Mouse (Mus musculus): ENCODE results near the gene Prkcz. TPM values are rescaled to one million over a fixed set of nuclear protein-coding genes. Genes with fewer than 3 reads are reported as not detected.

Gene Prkcz
- total and polyA plus RNA-seq, 3 experiments, result 0.16 to 11.8 (median 1.6) TPM

DNA sequence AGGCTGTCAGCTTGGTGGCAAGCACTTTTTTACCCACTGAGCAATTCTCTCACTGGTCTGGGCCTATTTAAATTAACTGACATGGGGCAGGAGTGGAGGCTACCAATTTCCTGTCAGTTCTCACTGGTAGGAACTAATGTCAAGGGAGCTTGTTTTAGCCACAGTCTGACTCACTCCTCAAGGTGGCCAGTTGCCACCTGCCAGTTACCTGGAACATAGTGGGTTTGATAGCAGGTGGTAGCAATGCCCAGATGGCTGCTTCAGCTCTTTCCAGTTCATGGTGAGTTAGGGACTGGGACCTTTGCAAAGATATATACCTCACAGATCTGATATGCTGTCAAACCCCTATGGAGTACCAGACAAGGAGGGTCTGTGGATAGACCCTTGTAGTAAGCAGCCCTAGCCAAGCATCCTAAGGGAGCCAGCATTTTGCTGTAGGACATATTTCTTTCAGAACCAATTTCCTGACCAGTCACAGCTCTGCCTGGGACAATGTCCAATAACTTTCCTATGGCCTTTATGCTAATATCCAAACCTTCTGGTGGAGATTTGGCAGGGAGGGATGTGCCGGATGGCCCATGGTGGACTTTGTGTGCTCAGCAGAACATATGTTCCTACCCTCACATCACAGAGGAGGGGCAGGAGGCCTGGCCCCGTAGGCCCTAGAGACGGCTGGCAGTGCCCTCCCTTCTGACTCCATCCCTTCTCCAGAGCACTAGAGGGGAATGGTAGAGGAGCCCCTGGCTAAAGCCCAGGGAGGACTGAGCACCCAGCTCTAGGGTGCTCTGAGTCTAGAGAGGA is 96.4 kb downstream of the Prkcz start:
- dilution Hi-C loops (cut with MboI; ENCODE audit: extremely low pct_ligation_motif_present, extremely low pct_unique_long_range_greater_than_20kb, low sequenced_read_pairs) (no loop called here), in situ Hi-C loops (cut with MboI; ENCODE audit: low pct_ligation_motif_present, low pct_unique_long_range_greater_than_20kb, low sequenced_read_pairs) (loop anchor here (5.0 kb wide), 1 partner anchor 43 kb away; no protein-coding TSS in a partner anchor)
- no peaks in the 10 kb centered on the region for H3K36me3 ChIP-seq (replicated peaks in 1 of 2; ENCODE audit: control insufficient read depth in 1 of 2, insufficient read depth in 1 of 2, low read length in 1 of 2)
- no peak overlapping the region for H3K9ac ChIP-seq (ENCODE audit: insufficient read depth, low read depth)
- TF ChIP-seq E2F4 (IDR thresholded peaks at IDR 0.05; ENCODE audit: insufficient replicate concordance, low read depth, low read length) (no peak), ZMIZ1 (IDR thresholded peaks at IDR 0.05; ENCODE audit: low read depth, low read length) (no peak), MYC (IDR thresholded peaks at IDR 0.05; ENCODE audit: low read depth, low read length) (no peak), CHD1 (IDR thresholded peaks at IDR 0.05; ENCODE audit: low read depth, low read length) (no peak), JUND (conservative IDR thresholded peaks at IDR 0.05; ENCODE audit: low read depth, low read length) (no peak), CTCF (conservative IDR thresholded peaks at IDR 0.05 in 1 of 2, IDR thresholded peaks at IDR 0.05 in 1 of 2; ENCODE audit: low read depth in 2 of 2, low read length in 2 of 2) (no peak), ETS1 (conservative IDR thresholded peaks at IDR 0.05; ENCODE audit: low read depth, low read length) (no peak), ZKSCAN1 (IDR thresholded peaks at IDR 0.05; ENCODE audit: borderline replicate concordance, low read depth, low read length) (no peak), MEF2A (IDR thresholded peaks at IDR 0.05; ENCODE audit: borderline replicate concordance, low read depth, low read length) (no peak), POLR2AphosphoS2 (IDR thresholded peaks at IDR 0.05; ENCODE audit: low read depth, low read length) (no peak), RAD21 (IDR thresholded peaks at IDR 0.05; ENCODE audit: low read depth, low read length) (no peak), ELF1 (IDR thresholded peaks at IDR 0.05; ENCODE audit: low read depth, low read length) (no peak), POLR2A (IDR thresholded peaks at IDR 0.05; ENCODE audit: low read depth, low read length) (no peak), MAX (IDR thresholded peaks at IDR 0.05; ENCODE audit: low read length) (no peak), TCF12 (IDR thresholded peaks at IDR 0.05; ENCODE audit: low read depth, low read length) (no peak), ZC3H11A (IDR thresholded peaks at IDR 0.05; ENCODE audit: low read depth, low read length) (no peak), SIN3A (IDR thresholded peaks at IDR 0.05; ENCODE audit: low read length) (no peak), ZNF384 (IDR thresholded peaks at IDR 0.05; ENCODE audit: low read depth, low read length) (no peak)
- no peak overlapping the region for H3K4me2 ChIP-seq (ENCODE audit: insufficient read depth, low read depth, poor library complexity, severe bottlenecking)
- no peak overlapping the region for H3K4me3 ChIP-seq (replicated peaks in 1 of 3; ENCODE audit: low read depth in 2 of 3, low read length in 2 of 3, poor library complexity in 1 of 3)
- peaks cover 22% of the 10 kb centered on the region for H3K27me3 ChIP-seq (replicated peaks)
- H3K4me1 ChIP-seq (ENCODE audit: control insufficient read depth in 1 of 2, insufficient read depth in 2 of 2), result no peaks in the 10 kb centered on the region; a peak in 1 of 4 replicates
- H3K27ac ChIP-seq (ENCODE audit: insufficient read depth, low read depth), result no peak overlapping the region
- H3K79me2 ChIP-seq (replicated peaks; ENCODE audit: control insufficient read depth, extremely low read depth, insufficient read depth, poor library complexity, severe bottlenecking), result no peaks in the 10 kb centered on the region
- DNase-seq (ENCODE audit: extremely low read depth), result no peak
- peaks cover 7% of the 10 kb centered on the region for H3K9me3 ChIP-seq (replicated peaks; ENCODE audit: low read length)

DNA sequence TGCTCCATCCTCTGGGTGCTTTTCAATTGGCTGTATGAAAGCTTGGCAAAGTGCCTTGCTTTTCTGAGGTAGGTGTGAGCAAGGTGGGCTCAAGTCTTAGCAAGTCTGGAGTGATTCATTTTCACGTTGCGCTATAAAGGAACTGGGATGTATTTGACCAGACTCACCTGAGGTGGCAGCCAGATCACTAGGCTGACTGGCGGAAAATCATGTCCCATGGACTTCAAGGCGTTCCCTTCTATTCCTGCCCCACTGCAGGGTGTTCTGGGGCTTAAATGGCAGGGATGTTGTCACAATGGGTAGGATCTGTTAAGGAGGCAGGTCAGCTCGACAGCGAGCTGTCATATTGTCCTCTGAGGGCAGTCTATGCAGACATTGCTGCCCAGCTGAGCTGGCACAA is 108.9 kb downstream of the Prkcz start:
- DNase-seq (ENCODE audit: extremely low read depth), result no peak
- Histone ChIP-seq H3K36me3 (replicated peaks in 1 of 2; ENCODE audit: control insufficient read depth in 1 of 2, insufficient read depth in 1 of 2, low read length in 1 of 2) (peaks cover 17 to 36% of the 10 kb centered on the region in 2 experiments), H3K27me3 (replicated peaks) (no peaks in the 10 kb centered on the region), H3K9ac (ENCODE audit: insufficient read depth, low read depth) (no peak overlapping the region), H3K9me3 (replicated peaks; ENCODE audit: low read length) (peaks cover 2% of the 10 kb centered on the region), H3K4me1 (ENCODE audit: control insufficient read depth in 1 of 2, insufficient read depth in 2 of 2) (peaks cover 6 to 31% of the 10 kb centered on the region in 2 experiments), H3K27ac (ENCODE audit: insufficient read depth, low read depth) (no peak overlapping the region), H3K79me2 (replicated peaks; ENCODE audit: control insufficient read depth, extremely low read depth, insufficient read depth, poor library complexity, severe bottlenecking) (no peaks in the 10 kb centered on the region), H3K4me2 (ENCODE audit: insufficient read depth, low read depth, poor library complexity, severe bottlenecking) (no peak overlapping the region), H3K4me3 (replicated peaks in 1 of 3; ENCODE audit: low read depth in 2 of 3, low read length in 2 of 3, poor library complexity in 1 of 3) (no peak overlapping the region)
- TF ChIP-seq MAX (IDR thresholded peaks at IDR 0.05; ENCODE audit: low read length) (no peak), BHLHE40 (IDR thresholded peaks at IDR 0.05; ENCODE audit: low read depth, low read length) (no peak), KAT2A (IDR thresholded peaks at IDR 0.05; ENCODE audit: insufficient replicate concordance, low read length) (no peak), TCF12 (IDR thresholded peaks at IDR 0.05; ENCODE audit: low read depth, low read length) (no peak), ZNF384 (IDR thresholded peaks at IDR 0.05; ENCODE audit: low read depth, low read length) (no peak), MXI1 (IDR thresholded peaks at IDR 0.05; ENCODE audit: low read depth, low read length) (no peak), CTCF (conservative IDR thresholded peaks at IDR 0.05 in 1 of 2, IDR thresholded peaks at IDR 0.05 in 1 of 2; ENCODE audit: low read depth in 2 of 2, low read length in 2 of 2) (no peak), NRF1 (IDR thresholded peaks at IDR 0.05; ENCODE audit: low read depth, low read length) (no peak), ETS1 (conservative IDR thresholded peaks at IDR 0.05; ENCODE audit: low read depth, low read length) (no peak), MAFK (IDR thresholded peaks at IDR 0.05; ENCODE audit: insufficient replicate concordance, low read length) (no peak), SMC3 (IDR thresholded peaks at IDR 0.05; ENCODE audit: low read depth, low read length) (no peak), ZKSCAN1 (IDR thresholded peaks at IDR 0.05; ENCODE audit: borderline replicate concordance, low read depth, low read length) (no peak), ZC3H11A (IDR thresholded peaks at IDR 0.05; ENCODE audit: low read depth, low read length) (no peak), NELFE (IDR thresholded peaks at IDR 0.05; ENCODE audit: low read depth, low read length) (no peak), RAD21 (IDR thresholded peaks at IDR 0.05; ENCODE audit: low read depth, low read length) (no peak)
- dilution Hi-C loops (cut with MboI; ENCODE audit: extremely low pct_ligation_motif_present, extremely low pct_unique_long_range_greater_than_20kb, low sequenced_read_pairs) (no loop called here), in situ Hi-C loops (cut with MboI; ENCODE audit: low pct_ligation_motif_present, low pct_unique_long_range_greater_than_20kb, low sequenced_read_pairs) (no loop called here)
